Mouse (Mus musculus) spleen, adult 2 months (tissue): ENCODE data around the gene Rassf1.

Experiments used
- CTCF ChIP-seq: fragments of 200-500 bp; IDR thresholded peaks from 2 replicates; pipeline ENCODE4 v1.5.1; 2011; ENCODE audit warnings: mild to moderate bottlenecking, inconsistent platforms; ENCODE audit not compliant: insufficient read depth, insufficient read length, insufficient replicate concordance; ENCODE audit errors: extremely low read depth
- POLR2A ChIP-seq: fragments of 200-500 bp; IDR thresholded peaks from 2 replicates; pipeline ENCODE4 v1.6.1; 2011; ENCODE audit warnings: low read depth, low read length, inconsistent platforms

- no peak for TF ChIP-seq CTCF
- TF ChIP-seq POLR2A = no peak
These were observed 39.9 kb upstream of the Rassf1 start for GRCm38 (mm10) chr9:107511436-107511835.
